Mouse (Mus musculus) stomach, embryonic 16.5 days (tissue): Measurements from ENCODE around the gene Baz2b. TPM values are rescaled to one million over a fixed set of nuclear protein-coding genes. Genes with fewer than 3 reads are reported as not detected.
"Not testable (repeated sequence)": the region's sequence is repeated elsewhere in the genome, so short reads cannot be mapped to it uniquely, and the experiment has no call there.

ENCODE experiments used
- ATAC-seq: fragments of 200-750 bp; cut with Nextera tagmentation; 2 replicates; pipeline ENCODE4 v1.8.0; 2017; ENCODE audit warnings: moderate number of reproducible peaks, moderate TSS enrichment; ENCODE audit not compliant: insufficient read depth, low FRiP score
- H3K27ac ChIP-seq: fragments of 300-500 bp; sonication (generic); 2 replicates; pipeline ENCODE4 v1.5.1; 2014; ENCODE audit warnings: low read length
- H3K27me3 ChIP-seq: fragments of 300-500 bp; sonication (generic); 2 replicates; pipeline ENCODE4 v1.6.1; 2014; ENCODE audit warnings: low read length, control low read depth, mixed read lengths; ENCODE audit not compliant: control insufficient read depth, insufficient read depth
- H3K36me3 ChIP-seq: fragments of 300-500 bp; sonication (generic); 2 replicates; pipeline ENCODE4 v1.6.1; 2014; ENCODE audit warnings: low read length; ENCODE audit not compliant: control insufficient read depth, insufficient read depth
- H3K4me1 ChIP-seq: fragments of 300-500 bp; sonication (generic); 2 replicates; pipeline ENCODE4 v1.6.1; 2014; ENCODE audit warnings: low read length, control low read depth, mixed read lengths; ENCODE audit not compliant: control insufficient read depth, insufficient read depth
- H3K4me2 ChIP-seq: fragments of 300-500 bp; sonication (generic); 2 replicates; pipeline ENCODE4 v1.6.1; 2014; ENCODE audit warnings: low read depth, low read length, mixed read lengths
- H3K4me3 ChIP-seq: fragments of 300-500 bp; sonication (generic); replicated peaks from 2 replicates; pipeline ENCODE4 v1.5.1; 2014; ENCODE audit warnings: mild to moderate bottlenecking, low read length
- H3K9ac ChIP-seq: fragments of 300-500 bp; sonication (generic); 2 replicates; pipeline ENCODE4 v1.6.1; 2014; ENCODE audit warnings: low read length
- H3K9me3 ChIP-seq: fragments of 300-500 bp; sonication (generic); replicated peaks from 2 replicates; pipeline ENCODE4 v1.6.1; 2016; ENCODE audit warnings: low read length, control low read depth; ENCODE audit not compliant: control insufficient read depth
- WGBS: fragments of 180-500 bp; shearing (Covaris S2); extraction: QIAGEN DNeasy Blood & Tissue Kit; methylation state at CpG from one replicate; pipeline ENCODE4 v1.1.7; 2014; 5-methylcytosine and 5-hydroxymethylcytosine counted together
- polyA plus RNA-seq: library from polyadenylated mRNA; unstranded; fragments of >200 nt; fragmentation: Nextera tagmentation; extraction: Ambion mirVana; gene quantifications from 2 replicates; pipeline ENCODE4 v1.2.1, GENCODE M21; 2015

Baz2b gene
- polyA plus RNA-seq, 1 experiment from 2014 or later, result 49.2 TPM

DNA sequence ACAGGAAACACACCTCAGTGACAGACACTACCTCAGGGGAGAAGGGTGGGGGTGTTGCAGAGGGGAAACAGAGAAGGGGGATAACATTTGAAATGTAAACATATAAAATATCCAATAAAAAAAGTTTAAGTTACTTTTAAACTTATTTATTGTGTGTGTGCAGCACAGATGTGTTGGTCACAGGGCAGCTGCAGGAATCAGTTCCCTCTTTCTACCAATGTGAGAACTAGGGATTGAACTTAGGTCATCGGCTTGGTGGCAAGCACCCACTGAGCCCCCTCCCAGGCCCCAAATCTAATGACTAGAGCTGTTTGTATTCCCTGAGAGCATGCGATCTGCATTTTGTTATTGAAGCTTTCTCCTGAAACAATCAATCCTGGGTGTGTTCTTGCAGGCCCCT, 57.2 kb downstream of the Baz2b start:
- no peaks in the 10 kb centered on the region for H3K27me3 ChIP-seq
- H3K27ac ChIP-seq, result no peak overlapping the region
- H3K4me3 ChIP-seq, result no peak overlapping the region
- H3K9ac ChIP-seq, result no peak overlapping the region
- no peaks in the 10 kb centered on the region for H3K36me3 ChIP-seq
- H3K9me3 ChIP-seq, result no peaks in the 10 kb centered on the region
- WGBS, result 79% methylated on average over 2 of the region's 2 CpGs
- no peak overlapping the region for H3K4me2 ChIP-seq
- no peaks in the 10 kb centered on the region for H3K4me1 ChIP-seq
- no peak for ATAC-seq

DNA sequence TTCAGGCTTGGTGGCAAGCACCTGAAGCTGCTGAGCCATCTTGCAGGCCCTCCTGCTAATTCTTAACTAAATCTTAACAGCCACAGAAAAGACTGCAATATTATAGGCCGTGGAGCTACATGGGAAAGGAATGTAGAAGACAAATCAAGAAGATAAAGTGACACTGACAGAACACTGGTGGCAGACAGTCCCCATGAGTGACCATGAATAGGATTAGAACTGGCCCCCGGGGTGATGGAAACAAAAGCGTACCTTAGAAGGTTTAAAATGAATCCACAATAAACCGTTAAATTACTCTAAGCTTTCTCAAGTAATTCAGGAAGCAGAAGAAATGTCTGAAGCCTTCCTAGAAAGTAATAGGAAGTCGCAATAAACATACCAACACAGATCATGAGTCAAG, 61.0 kb downstream of the Baz2b start:
- Histone ChIP-seq H3K9me3 (no peaks in the 10 kb centered on the region), H3K27ac (no peak overlapping the region), H3K27me3 (no peaks in the 10 kb centered on the region), H3K36me3 (no peaks in the 10 kb centered on the region), H3K4me1 (peaks cover 4% of the 10 kb centered on the region; the same call in 1 of the 2 replicates), H3K9ac (no peak overlapping the region), H3K4me2 (no peak overlapping the region), H3K4me3 (no peak overlapping the region)
- no peak for ATAC-seq
- 74% methylated on average over 5 of the region's 5 CpGs for WGBS

DNA sequence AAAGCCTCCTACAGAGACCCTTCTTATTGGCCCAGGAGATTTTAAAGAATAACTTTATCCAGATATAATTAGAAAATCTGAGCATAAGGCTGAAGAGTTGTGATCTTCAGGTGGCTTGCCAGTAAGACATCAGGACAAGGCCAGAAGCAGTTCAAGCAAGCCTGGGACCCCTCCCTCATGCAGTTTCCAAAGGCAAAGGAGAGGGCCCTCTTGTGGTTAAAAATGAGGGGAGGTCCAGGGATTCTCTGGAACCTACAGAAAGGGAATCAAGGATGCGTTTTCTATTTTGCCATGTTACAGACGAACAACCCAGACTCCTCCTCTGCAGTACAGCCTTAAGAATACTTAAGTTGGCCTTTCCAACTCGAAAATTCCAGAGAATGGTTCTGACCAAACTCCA, 62.2 kb downstream of the Baz2b start:
- H3K9me3 ChIP-seq, result no peaks in the 10 kb centered on the region
- 60% methylated on average over 3 of the region's 3 CpGs for WGBS
- ATAC-seq, result no peak

DNA sequence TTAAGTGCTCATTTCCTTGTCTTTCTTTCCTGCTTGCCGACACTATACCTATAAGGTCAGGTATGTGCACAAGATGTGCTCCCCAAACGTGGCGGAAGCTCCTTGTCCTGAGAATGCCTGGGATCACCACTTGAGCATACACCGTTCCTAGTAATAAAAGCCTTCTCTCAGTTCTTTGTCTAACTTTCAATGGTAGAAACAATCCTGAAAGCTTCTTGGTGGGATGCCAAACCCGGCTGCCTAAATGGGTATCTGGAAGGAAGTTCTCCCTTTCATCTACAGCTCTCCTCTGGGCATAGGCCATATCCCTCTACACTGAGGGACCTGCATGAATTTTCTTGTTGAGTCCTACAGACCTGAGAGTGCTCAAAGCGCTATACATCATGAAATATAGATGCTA, 63.9 kb downstream of the Baz2b start:
- H3K4me3 ChIP-seq, result no peak overlapping the region
- no peaks in the 10 kb centered on the region for H3K27me3 ChIP-seq
- no peaks in the 10 kb centered on the region for H3K36me3 ChIP-seq
- no peak overlapping the region for H3K9ac ChIP-seq
- H3K9me3 ChIP-seq, result no peaks in the 10 kb centered on the region
- no peak overlapping the region for H3K27ac ChIP-seq
- WGBS, result 50% methylated on average over 6 of the region's 6 CpGs
- peaks cover 4% of the 10 kb centered on the region; the same call in 1 of the 2 replicates for H3K4me1 ChIP-seq
- H3K4me2 ChIP-seq, result no peak overlapping the region
- ATAC-seq, result no peak

More for the DNA sequence above, 62.2 kb downstream of the Baz2b start:
- Histone ChIP-seq H3K9ac (no peak overlapping the region), H3K36me3 (no peaks in the 10 kb centered on the region), H3K4me3 (no peak overlapping the region), H3K27me3 (no peaks in the 10 kb centered on the region), H3K27ac (no peak overlapping the region), H3K4me2 (no peak overlapping the region), H3K4me1 (peaks cover 4% of the 10 kb centered on the region; the same call in 1 of the 2 replicates)

DNA sequence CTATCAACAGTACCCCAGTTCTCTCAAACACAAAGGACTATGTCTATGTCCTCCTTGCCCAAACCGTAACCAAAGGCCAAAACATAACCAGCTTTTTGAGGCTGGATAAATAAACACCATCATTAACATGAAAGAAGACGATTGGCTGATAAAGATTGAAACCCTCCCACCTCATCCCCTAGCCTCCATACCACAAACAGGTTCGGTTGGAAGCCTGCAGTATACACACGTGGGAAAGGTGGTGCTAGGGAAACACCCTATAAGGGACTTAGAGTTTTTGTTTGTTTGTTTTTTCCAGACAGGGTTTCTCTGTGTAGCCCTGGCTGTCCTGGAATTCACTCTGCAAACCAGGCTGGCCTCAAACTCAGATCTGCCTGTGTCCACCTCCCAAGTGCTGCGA, 66.3 kb downstream of the Baz2b start:
- Histone ChIP-seq H3K36me3 (no peaks in the 10 kb centered on the region), H3K9me3 (no peaks in the 10 kb centered on the region), H3K4me3 (no peak overlapping the region), H3K27ac (no peak overlapping the region), H3K4me2 (no peak overlapping the region), H3K4me1 (peaks cover 10% of the 10 kb centered on the region; the same call in 1 of the 2 replicates), H3K27me3 (no peaks in the 10 kb centered on the region), H3K9ac (no peak overlapping the region)
- 48% methylated on average over 5 of the region's 5 CpGs for WGBS
- no peak for ATAC-seq

DNA sequence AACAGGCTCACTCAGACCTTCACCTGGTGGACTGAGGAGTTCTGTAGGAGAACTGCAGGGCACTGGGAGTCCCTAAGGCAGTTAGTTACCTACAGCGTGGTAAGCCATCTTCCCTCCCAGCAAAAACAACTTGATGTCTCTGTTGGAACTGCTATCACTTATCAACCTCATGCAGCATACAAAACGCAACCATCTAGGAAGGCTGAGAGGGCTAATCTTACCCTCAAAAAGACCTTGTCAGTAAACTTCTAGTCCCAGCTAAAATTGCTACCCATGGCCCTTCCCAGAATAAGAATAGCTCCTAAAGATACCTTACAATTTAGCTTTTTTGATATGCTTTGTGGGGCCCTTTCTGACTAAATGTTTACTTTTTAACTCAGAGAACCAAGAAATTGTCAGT, 67.4 kb downstream of the Baz2b start:
- H3K4me3 ChIP-seq, result no peak overlapping the region
- no peaks in the 10 kb centered on the region for H3K27me3 ChIP-seq
- H3K9me3 ChIP-seq, result no peaks in the 10 kb centered on the region
- H3K9ac ChIP-seq, result no peak overlapping the region
- no peak overlapping the region for H3K4me2 ChIP-seq
- H3K36me3 ChIP-seq, result no peaks in the 10 kb centered on the region
- H3K4me1 ChIP-seq, result peaks cover 10% of the 10 kb centered on the region; the same call in 1 of the 2 replicates
- no peak overlapping the region for H3K27ac ChIP-seq
- ATAC-seq, result no peak
- WGBS, result 80% methylated on average over 2 of the region's 2 CpGs

DNA sequence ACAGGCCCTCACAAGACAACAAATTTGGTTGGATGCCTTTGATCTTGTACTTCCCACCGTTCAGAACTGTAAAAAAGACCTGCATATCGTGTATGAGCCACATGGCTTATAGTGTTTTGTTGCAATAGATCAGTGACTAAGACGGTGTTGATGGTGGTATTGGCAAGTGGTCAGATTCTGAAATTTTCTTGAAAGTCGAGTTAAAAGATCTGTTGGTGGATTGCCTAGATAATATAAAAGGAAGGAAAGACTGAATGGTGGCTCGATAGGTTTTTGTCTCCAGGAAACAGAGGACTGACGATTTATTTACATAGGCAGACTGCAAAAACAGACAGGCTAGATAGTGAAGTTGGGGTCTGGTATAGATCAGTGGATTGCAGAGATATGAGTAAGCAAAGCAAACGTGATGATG, 70.9 kb downstream of the Baz2b start:
- H3K9ac ChIP-seq, result no peak overlapping the region
- H3K27ac ChIP-seq, result no peak overlapping the region
- H3K4me1 ChIP-seq, result peaks cover 6% of the 10 kb centered on the region; the same call in 1 of the 2 replicates
- H3K4me3 ChIP-seq, result no peak overlapping the region
- H3K9me3 ChIP-seq, result no peaks in the 10 kb centered on the region
- 21% methylated on average over 7 of the region's 7 CpGs for WGBS
- no peaks in the 10 kb centered on the region for H3K27me3 ChIP-seq
- no peak overlapping the region for H3K4me2 ChIP-seq
- no peaks in the 10 kb centered on the region for H3K36me3 ChIP-seq
- ATAC-seq, result no peak

DNA sequence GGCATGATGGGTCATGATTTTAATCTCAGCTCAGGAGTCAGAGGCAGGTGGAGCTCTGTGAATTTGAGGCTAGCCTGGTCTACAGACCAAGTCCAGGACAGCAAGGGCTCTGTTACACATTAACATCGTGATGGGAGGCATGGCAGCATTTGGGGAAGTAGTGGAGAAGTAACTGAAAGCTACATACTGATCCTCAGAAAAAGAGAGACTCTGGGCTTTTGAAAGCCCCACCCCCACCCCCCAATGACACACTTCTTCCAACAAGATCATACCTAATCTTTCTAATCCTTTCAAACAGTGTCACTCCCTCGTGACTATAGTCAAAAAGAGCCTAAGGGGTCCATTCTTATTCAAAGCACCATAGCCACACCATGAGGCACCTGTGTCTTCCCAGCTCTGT, 73.8 kb downstream of the Baz2b start:
- H3K9ac ChIP-seq, result no peak overlapping the region
- no peak overlapping the region for H3K4me3 ChIP-seq
- no peak overlapping the region for H3K27ac ChIP-seq
- H3K9me3 ChIP-seq, result no peaks in the 10 kb centered on the region
- H3K4me2 ChIP-seq, result no peak overlapping the region
- no peak for ATAC-seq
- H3K27me3 ChIP-seq, result no peaks in the 10 kb centered on the region
- H3K36me3 ChIP-seq, result no peaks in the 10 kb centered on the region
- H3K4me1 ChIP-seq, result peaks cover 6% of the 10 kb centered on the region; the same call in 1 of the 2 replicates
- WGBS, result 61% methylated on average over 2 of the region's 2 CpGs

DNA sequence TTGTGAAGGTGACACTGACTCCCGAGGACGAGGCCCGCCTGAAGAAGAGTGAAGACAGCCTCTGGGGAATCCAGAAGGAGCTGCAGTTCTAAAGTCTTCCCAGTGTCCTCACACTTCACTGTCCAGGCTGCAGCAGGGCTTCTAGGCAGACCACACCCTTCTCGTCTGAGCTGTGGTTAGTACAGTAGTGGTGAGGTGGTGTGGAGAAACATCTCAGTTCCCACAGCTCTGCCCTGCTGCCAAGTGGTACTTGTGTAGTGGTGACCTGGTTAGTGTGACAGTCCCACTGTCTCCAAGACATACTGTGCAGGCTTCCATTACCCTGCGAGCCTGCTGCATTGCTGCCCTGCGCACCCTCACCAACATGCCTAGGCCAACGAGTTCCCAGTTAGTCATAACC, 74.7 kb downstream of the Baz2b start:
- H3K9me3 ChIP-seq, H3K27me3 ChIP-seq, H3K9ac ChIP-seq, H3K4me2 ChIP-seq, ATAC-seq, H3K36me3 ChIP-seq, H3K4me1 ChIP-seq, H3K4me3 ChIP-seq, H3K27ac ChIP-seq: not testable (repeated sequence)
- WGBS, result 92% methylated on average over 7 of the region's 7 CpGs

DNA sequence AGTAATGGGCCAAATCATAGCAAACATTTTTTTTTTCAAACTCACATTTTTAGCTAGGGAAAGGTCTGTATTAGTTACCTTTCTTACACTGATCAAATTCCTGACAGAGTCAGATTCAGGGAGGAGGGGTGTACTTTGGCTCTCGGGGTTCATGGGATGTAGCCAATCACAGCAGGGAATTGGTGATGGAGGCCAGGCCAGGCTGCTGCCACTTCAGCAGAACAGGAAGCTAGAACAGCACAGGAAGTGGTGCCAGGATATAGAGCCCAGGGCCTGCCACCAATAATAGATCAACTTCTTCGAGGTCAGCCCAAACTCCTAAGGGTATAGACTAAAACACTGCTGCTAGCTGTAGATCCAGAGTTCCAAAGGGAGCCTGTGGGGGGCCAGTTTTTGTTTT, 76.6 kb downstream of the Baz2b start:
- Histone ChIP-seq H3K9me3 (no peaks in the 10 kb centered on the region), H3K4me2 (no peak overlapping the region), H3K9ac (no peak overlapping the region), H3K4me1 (no peaks in the 10 kb centered on the region; the same call in 1 of the 2 replicates), H3K27ac (no peak overlapping the region), H3K36me3 (no peaks in the 10 kb centered on the region), H3K4me3 (no peak overlapping the region), H3K27me3 (no peaks in the 10 kb centered on the region)
- no peak for ATAC-seq
- WGBS, result 70% methylated on average over 2 of the region's 2 CpGs
